ENCODE assay signal across 22 mouse cellular contexts in genomic region chr5:17923648-17924047, GRCm38 (mm10). TPM values are rescaled to one million over a fixed set of nuclear protein-coding genes. Genes with fewer than 3 reads are reported as not detected.
DNase-seq lines count a peak whose midpoint lies in the region; ATAC-seq and TF ChIP-seq lines count a peak whose summit lies in the region.
"Had no signal": no experiment of that assay in that cellular context is flagged by ENCODE, and none has a peak within 500 bp of the region (broad histone marks: within the 10 kb centered on the region; RNA-seq: fewer than 3 reads in every experiment).

No protein-coding gene starts in this region.

- no peaks in the 10 kb centered on the region for H3K9me3 ChIP-seq in kidney, embryonic 14.5 days (ENCODE audit: control insufficient read depth, low read length)
- no peaks in the 10 kb centered on the region for H3K9me3 ChIP-seq in lung, embryonic 15.5 days
- H3K9me3 ChIP-seq: forebrain, embryonic 10.5 days; limb, embryonic 13.5 days; liver, embryonic 13.5 days; midbrain, embryonic 15.5 days; neural tube, embryonic 12.5 days had no signal

- no peak overlapping the region for H3K27ac ChIP-seq in kidney, embryonic 14.5 days (ENCODE audit: low read depth, low read length)
- peak overlapping the region; percentile 57; the same call in 1 of the 2 replicates for H3K27ac ChIP-seq in lung, embryonic 15.5 days
- H3K27ac ChIP-seq: forebrain, embryonic 10.5 days; hindbrain, embryonic 14.5 days; limb, embryonic 13.5 days; liver, embryonic 13.5 days; midbrain, embryonic 15.5 days; neural tube, embryonic 12.5 days had no signal

- no peak overlapping the region for H3K4me3 ChIP-seq in kidney, embryonic 14.5 days (ENCODE audit: low read length)
- no peak overlapping the region for H3K4me3 ChIP-seq in lung, embryonic 15.5 days
- H3K4me3 ChIP-seq in lung, adult 2 months (replicated peaks; ENCODE audit: extremely low read depth, low read depth, low read length): no peak overlapping the region
- H3K4me3 ChIP-seq: forebrain, embryonic 10.5 days; limb, embryonic 13.5 days; liver, embryonic 13.5 days; midbrain, embryonic 15.5 days; neural tube, embryonic 12.5 days had no signal

- peak; percentile 93 for DNase-seq in heart, adult 11 months
- no peak for DNase-seq in heart, adult 9 months (ENCODE audit: low spot score in 2 of 2)
- no peak for DNase-seq in kidney, postnatal 14 days
- DNase-seq in lung, adult 2 months: no peak
- peak; percentile 46 for DNase-seq in lung, postnatal 36 days
- DNase-seq: cerebellum, adult 9-10 months; gastrocnemius, postnatal 14 days; layer of hippocampus, adult 9-11 months; liver, embryonic 13.5 days; right cerebral cortex, postnatal 14 days; thymus, postnatal 14 days had no signal

- H3K27me3 ChIP-seq in kidney, embryonic 14.5 days (ENCODE audit: control insufficient read depth, insufficient read depth, low read length): no peaks in the 10 kb centered on the region
- H3K27me3 ChIP-seq in lung, embryonic 15.5 days: no peaks in the 10 kb centered on the region
- H3K27me3 ChIP-seq: limb, embryonic 13.5 days; liver, embryonic 13.5 days; midbrain, embryonic 15.5 days; neural tube, embryonic 12.5 days had no signal

- H3K9ac ChIP-seq in kidney, embryonic 14.5 days (ENCODE audit: low read depth, low read length): no peak overlapping the region
- H3K9ac ChIP-seq in lung, embryonic 15.5 days: no peak overlapping the region
- H3K9ac ChIP-seq: hindbrain, embryonic 14.5 days; limb, embryonic 13.5 days; liver, embryonic 13.5 days; midbrain, embryonic 15.5 days; neural tube, embryonic 12.5 days had no signal

- TF ChIP-seq CTCF in lung, adult 2 months (IDR thresholded peaks at IDR 0.05; ENCODE audit: insufficient read depth, low read length): no peak

- ATAC-seq in kidney, embryonic 14.5 days (ENCODE audit: low FRiP score, low TSS enrichment): peak; percentile 68; the same call in 1 of the 2 replicates
- ATAC-seq in lung, embryonic 15.5 days (ENCODE audit: borderline replicate concordance, extremely low read depth, low FRiP score, low TSS enrichment): peak; percentile 44; the same call in 1 of the 2 replicates
- ATAC-seq: CD4-positive, CD25-positive, alpha-beta regulatory T cell, adult 4 months; forebrain, embryonic 16.5 days; inflammation-experienced regulatory T-cells, adult 6 months; midbrain, embryonic 15.5 days had no signal

- no peaks in the 10 kb centered on the region for H3K36me3 ChIP-seq in kidney, embryonic 14.5 days (ENCODE audit: control insufficient read depth, insufficient read depth, low read length)
- no peaks in the 10 kb centered on the region for H3K36me3 ChIP-seq in lung, embryonic 15.5 days
- H3K36me3 ChIP-seq: forebrain, embryonic 10.5 days; limb, embryonic 13.5 days; liver, embryonic 13.5 days; midbrain, embryonic 15.5 days; neural tube, embryonic 12.5 days had no signal

- no peak overlapping the region for H3K4me2 ChIP-seq in kidney, embryonic 14.5 days (replicated peaks; ENCODE audit: low read depth, low read length)
- no peak overlapping the region for H3K4me2 ChIP-seq in lung, embryonic 15.5 days
- H3K4me2 ChIP-seq: hindbrain, embryonic 14.5 days; limb, embryonic 13.5 days; liver, embryonic 13.5 days; midbrain, embryonic 15.5 days; neural tube, embryonic 12.5 days had no signal

- 64% methylated on average over 3 of the region's 3 CpGs for WGBS in kidney, embryonic 14.5 days
- whole genome bisulfite sequencing in lung, embryonic 15.5 days: 75% methylated on average over 3 of the region's 3 CpGs
- WGBS in lung, adult 2 months: 70% methylated on average over 3 of the region's 3 CpGs

- peaks cover 4% of the 10 kb centered on the region; the same call in 1 of the 2 replicates for H3K4me1 ChIP-seq in kidney, embryonic 14.5 days (ENCODE audit: control insufficient read depth, insufficient read depth, low read length)
- H3K4me1 ChIP-seq in lung, embryonic 15.5 days: peaks cover 12% of the 10 kb centered on the region
- H3K4me1 ChIP-seq in lung, adult 2 months (ENCODE audit: control insufficient read depth, insufficient read depth, low read length): peaks cover 13% of the 10 kb centered on the region
- H3K4me1 ChIP-seq: forebrain, embryonic 10.5 days; limb, embryonic 13.5 days; liver, embryonic 13.5 days; midbrain, embryonic 15.5 days; neural tube, embryonic 12.5 days had no signal

- no peak for TF ChIP-seq POLR2A in lung, adult 2 months (IDR thresholded peaks at IDR 0.05; ENCODE audit: borderline replicate concordance, extremely low read depth, low read depth, low read length)

RNA-seq across cellular contexts. Expression of gene Cd36, which starts 35.0 kb away (rescaled TPM):
- polyA plus RNA-seq in kidney, embryonic 14.5 days (2014; fragmentation: Nextera tagmentation; extraction: Ambion mirVana): 6.8 and 7.7 TPM in 2 replicates
- 17.5 and 23.0 TPM in 2 replicates for polyA plus RNA-seq in lung, embryonic 15.5 days (2015; fragmentation: Nextera tagmentation; extraction: Ambion mirVana)
- polyA plus RNA-seq in lung, adult 2 months (2012; rRNA removed): 154 and 256 TPM in 2 replicates

RNA-seq across cellular contexts. Expression of gene Gnat3, which starts 38.7 kb away (rescaled TPM):
- polyA plus RNA-seq in kidney, embryonic 14.5 days (2014; fragmentation: Nextera tagmentation; extraction: Ambion mirVana): not detected in 2 replicates
- polyA plus RNA-seq in lung, embryonic 15.5 days (2015; fragmentation: Nextera tagmentation; extraction: Ambion mirVana): 0.17 TPM in 1 of 2 replicates, not detected in the other
- not detected in 2 replicates for polyA plus RNA-seq in lung, adult 2 months (2012; rRNA removed)
- polyA plus RNA-seq: CD4-positive, CD25-positive, alpha-beta regulatory T cell, adult 4 months; forebrain, embryonic 10.5 days; forebrain, embryonic 16.5 days; hindbrain, embryonic 14.5 days; inflammation-experienced regulatory T-cells, adult 6 months; limb, embryonic 13.5 days; liver, embryonic 13.5 days; midbrain, embryonic 15.5 days; testis, adult 2 months had no signal

Comparison
In these comparisons a context has a peak if more than half of its experiments do, and no peak if none do; other contexts are left out.
1. DNase-seq: peak in heart, adult 11 months (single experiment) and lung, postnatal 36 days (single experiment); none in heart, adult 9 months (0 of 2), kidney, postnatal 14 days (single experiment) and lung, adult 2 months (single experiment).